Mouse (Mus musculus): ENCODE results near the gene Lhx9. TPM values are rescaled to one million over a fixed set of nuclear protein-coding genes. Genes with fewer than 3 reads are reported as not detected.
A peak's percentile ranks its signal among the peaks of the same experiment; 100 is the strongest.

The Lhx9 gene
- polyA plus RNA-seq, 1 experiment from 2014 or later = 1.00 TPM

- H3K4me3 ChIP-seq (ENCODE audit: low read depth, low read length) = no peak overlapping the region
- ATAC-seq (ENCODE audit: insufficient number of reproducible peaks, insufficient read depth, low FRiP score, low read depth) = no peak
- H3K9me3 ChIP-seq (ENCODE audit: control insufficient read depth, low read depth, low read length) = no peaks in the 10 kb centered on the region
- no peak overlapping the region for H3K4me2 ChIP-seq (replicated peaks; ENCODE audit: low read depth, low read length)
- no peak overlapping the region for H3K9ac ChIP-seq (replicated peaks; ENCODE audit: low read depth, low read length)
- no peaks in the 10 kb centered on the region for H3K27me3 ChIP-seq (ENCODE audit: control insufficient read depth, insufficient read depth, low read length)
- H3K27ac ChIP-seq (ENCODE audit: low read length) = no peak overlapping the region
- 82% methylated on average over 5 of the region's 5 CpGs for WGBS
- H3K36me3 ChIP-seq (ENCODE audit: control insufficient read depth, insufficient read depth, low read length) = no peaks in the 10 kb centered on the region
- no peaks in the 10 kb centered on the region for H3K4me1 ChIP-seq (ENCODE audit: control insufficient read depth, insufficient read depth, low read length)
These were observed 50.3 kb downstream of the Lhx9 start for GRCm38 (mm10) chr1:138798110-138798509.

- Histone ChIP-seq H3K4me2 (replicated peaks; ENCODE audit: low read depth, low read length) (no peak overlapping the region), H3K4me1 (ENCODE audit: control insufficient read depth, insufficient read depth, low read length) (no peaks in the 10 kb centered on the region), H3K27me3 (ENCODE audit: control insufficient read depth, insufficient read depth, low read length) (no peaks in the 10 kb centered on the region), H3K9me3 (ENCODE audit: control insufficient read depth, low read depth, low read length) (no peaks in the 10 kb centered on the region), H3K4me3 (ENCODE audit: low read depth, low read length) (no peak overlapping the region), H3K27ac (ENCODE audit: low read length) (no peak overlapping the region), H3K9ac (replicated peaks; ENCODE audit: low read depth, low read length) (no peak overlapping the region), H3K36me3 (ENCODE audit: control insufficient read depth, insufficient read depth, low read length) (no peaks in the 10 kb centered on the region)
- peak; percentile 14; the same call in 1 of the 2 replicates for ATAC-seq (ENCODE audit: insufficient number of reproducible peaks, insufficient read depth, low FRiP score, low read depth)
- 81% methylated on average over 10 of the region's 10 CpGs for WGBS
These were observed 62.5 kb downstream of the Lhx9 start for GRCm38 (mm10) chr1:138785856-138786255.

GRCm38 (mm10) chr1:138784019-138784418 is 64.4 kb downstream of the Lhx9 start:
- no peak overlapping the region for H3K27ac ChIP-seq (ENCODE audit: low read length)
- no peaks in the 10 kb centered on the region for H3K9me3 ChIP-seq (ENCODE audit: control insufficient read depth, low read depth, low read length)
- H3K27me3 ChIP-seq (ENCODE audit: control insufficient read depth, insufficient read depth, low read length) = no peaks in the 10 kb centered on the region
- H3K4me1 ChIP-seq (ENCODE audit: control insufficient read depth, insufficient read depth, low read length) = no peaks in the 10 kb centered on the region
- no peak overlapping the region for H3K9ac ChIP-seq (replicated peaks; ENCODE audit: low read depth, low read length)
- 85% methylated on average over 5 of the region's 5 CpGs for WGBS
- H3K4me3 ChIP-seq (ENCODE audit: low read depth, low read length) = no peak overlapping the region
- no peak for ATAC-seq (ENCODE audit: insufficient number of reproducible peaks, insufficient read depth, low FRiP score, low read depth)
- no peaks in the 10 kb centered on the region for H3K36me3 ChIP-seq (ENCODE audit: control insufficient read depth, insufficient read depth, low read length)
- H3K4me2 ChIP-seq (replicated peaks; ENCODE audit: low read depth, low read length) = no peak overlapping the region

Other genes starting within 250 kb of the Lhx9 start
- gene Nek7, start 228.4 kb downstream of the Lhx9 start, polyA plus RNA-seq (2014; fragmentation: Nextera tagmentation; extraction: Ambion mirVana) = 44.7 and 45.3 TPM in 2 replicates
- 54.1 and 61.6 TPM in 2 replicates for gene 2310009B15Rik, start 8.3 kb upstream of the Lhx9 start, polyA plus RNA-seq (2014; fragmentation: Nextera tagmentation; extraction: Ambion mirVana)
- 12.8 and 13.2 TPM in 2 replicates for gene Dennd1b, start 114.9 kb upstream of the Lhx9 start, polyA plus RNA-seq (2014; fragmentation: Nextera tagmentation; extraction: Ambion mirVana)